Mouse (Mus musculus): ENCODE data around the gene Rpa3.

The Rpa3 gene

GRCm38 (mm10) chr6:8209047-8209865 is 49.7 kb downstream of the Rpa3 start, which contains the start of gene Mios:
Gene Mios, plus strand, starts transcription at chr6:8209222.
- peak; percentile 87 to 91 for DNase-seq

All from lung, adult 18-20 months (tissue).